Mouse (Mus musculus): ENCODE measurements at regions not wholly inside any gene's neighbourhood (a gene's known extent, or its start where the extent isn't known, plus 50 kb on each side); places are given as distances from the start of the nearest gene placed in this dataset.

- no peak for DNase-seq (ENCODE audit: low spot score in 2 of 2)
Observed at GRCm38 (mm10) chr2:173930606-173931177, 145.4 kb upstream of the Stx16 start.

DNA sequence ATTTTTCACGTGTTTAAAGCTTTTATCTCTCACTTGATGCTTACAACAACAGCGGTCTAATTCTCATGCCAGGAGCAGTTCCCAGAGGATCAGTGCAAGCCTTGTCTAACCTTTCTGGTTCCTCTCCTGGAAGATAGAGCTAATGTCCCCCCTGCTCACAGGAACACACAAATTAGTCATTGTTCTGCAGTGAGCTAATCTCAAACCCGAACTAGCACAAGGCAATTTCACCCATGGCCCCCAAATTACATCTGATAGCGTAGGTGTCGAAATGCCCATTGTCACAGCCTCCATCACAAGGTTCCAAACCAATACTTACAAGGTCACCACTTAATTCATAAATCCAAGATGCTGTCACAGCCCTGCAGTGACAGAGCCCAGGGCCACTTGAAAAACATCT lies 140.4 kb upstream of the Stx16 start:
- DNase-seq (ENCODE audit: low spot score in 2 of 2), result no peak

- peak in 1 of 2 experiments; percentile 16 for DNase-seq (ENCODE audit: low spot score in 2 of 2)
Observed at GRCm38 (mm10) chr2:173937531-173938439, 138.3 kb upstream of the Stx16 start.

- peak in 1 of 2 experiments; percentile 12 for DNase-seq (ENCODE audit: low spot score in 2 of 2)
Observed at GRCm38 (mm10) chr2:173938440-173938787, 137.7 kb upstream of the Stx16 start.

GRCm38 (mm10) chr2:173945441-173945840 lies 130.7 kb upstream of the Stx16 start:
- peak in 1 of 2 experiments; percentile 11 for DNase-seq (ENCODE audit: low spot score in 2 of 2)

DNA sequence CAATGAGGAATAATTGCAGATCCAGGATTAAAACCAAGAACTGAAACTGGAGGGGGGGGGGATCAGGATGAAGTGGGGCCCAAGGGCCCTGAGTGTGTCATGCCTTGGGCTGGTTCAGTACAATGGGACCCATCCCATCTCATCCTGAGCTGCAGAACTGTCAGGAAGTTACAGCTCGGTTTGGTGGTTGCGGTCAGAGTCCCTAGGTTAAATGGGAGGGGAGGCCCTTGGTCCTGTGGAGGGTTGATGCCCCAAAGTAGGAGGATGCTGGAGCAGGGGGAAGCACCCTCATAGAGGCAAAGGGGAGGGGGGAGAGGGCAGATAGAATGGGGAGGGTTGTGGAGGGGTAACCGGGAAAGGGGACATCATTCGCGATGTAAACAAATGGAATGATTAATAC lies 127.5 kb upstream of the Stx16 start:
- DNase-seq (ENCODE audit: low spot score in 2 of 2), result peak; percentile 4 to 50

- DNase-seq (ENCODE audit: low spot score in 2 of 2), result peak; percentile 15 to 33
Observed at GRCm38 (mm10) chr2:173950164-173950891, 125.8 kb upstream of the Stx16 start.

GRCm38 (mm10) chr2:173966111-173966510 lies 110.0 kb upstream of the Stx16 start:
- no peak for DNase-seq (ENCODE audit: low spot score in 2 of 2)

DNA sequence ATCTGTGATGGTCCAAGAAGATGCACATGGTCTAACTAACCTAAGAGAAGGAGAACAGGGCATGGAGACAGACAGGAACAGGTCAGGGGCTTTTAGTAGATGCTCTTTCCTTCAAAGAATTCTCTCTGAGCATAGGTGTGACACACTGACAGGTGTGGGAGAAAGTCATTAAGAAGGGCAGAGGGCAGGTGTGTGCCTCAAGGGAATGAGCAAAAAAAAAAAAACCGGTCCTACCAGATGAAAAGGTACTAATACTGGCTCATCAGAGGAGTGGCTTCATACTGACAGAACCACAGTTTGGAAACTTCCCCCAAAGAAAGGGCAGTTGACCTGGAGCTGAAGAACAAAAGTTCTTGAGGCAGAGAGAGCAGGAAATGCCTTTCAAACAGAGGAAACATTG lies 105.3 kb upstream of the Stx16 start:
- DNase-seq (ENCODE audit: low spot score in 2 of 2), result no peak

DNA sequence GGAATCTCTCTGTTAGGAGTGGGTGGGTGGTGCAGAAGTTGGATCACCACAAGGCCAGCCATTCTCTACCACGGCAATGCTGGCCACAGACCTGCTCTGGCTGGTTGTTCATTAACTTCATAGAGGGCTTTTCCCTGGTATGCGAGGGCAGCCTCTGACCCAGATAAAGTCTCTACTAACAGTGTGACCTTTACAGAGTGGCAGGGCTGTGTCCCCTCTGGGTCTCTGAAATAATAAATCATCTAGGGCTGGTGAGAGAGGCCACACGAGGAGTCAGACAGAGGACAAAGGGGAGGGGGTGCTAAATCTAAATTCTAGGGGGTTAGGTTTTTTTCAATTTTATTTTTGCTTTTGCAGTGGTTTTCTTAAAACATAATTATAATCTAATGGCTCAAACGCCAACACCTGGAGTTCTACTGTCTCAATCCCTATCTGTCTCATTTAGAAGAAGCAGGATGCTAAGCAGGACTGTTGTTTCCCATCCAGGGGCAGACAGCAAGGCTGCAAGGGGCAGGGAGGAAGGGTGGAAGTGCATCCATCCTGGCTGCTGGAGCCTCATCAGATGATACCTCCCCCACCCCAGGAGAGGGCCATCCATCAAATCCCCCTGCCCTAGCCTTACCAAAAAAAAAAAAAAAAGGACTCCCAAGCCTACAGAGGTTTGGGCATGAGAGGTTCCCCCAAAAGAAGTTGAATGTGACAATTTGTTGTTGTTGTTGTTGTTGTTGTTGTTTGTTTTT lies 99.6 kb upstream of the Stx16 start:
- no peak for DNase-seq (ENCODE audit: low spot score in 2 of 2)

DNA sequence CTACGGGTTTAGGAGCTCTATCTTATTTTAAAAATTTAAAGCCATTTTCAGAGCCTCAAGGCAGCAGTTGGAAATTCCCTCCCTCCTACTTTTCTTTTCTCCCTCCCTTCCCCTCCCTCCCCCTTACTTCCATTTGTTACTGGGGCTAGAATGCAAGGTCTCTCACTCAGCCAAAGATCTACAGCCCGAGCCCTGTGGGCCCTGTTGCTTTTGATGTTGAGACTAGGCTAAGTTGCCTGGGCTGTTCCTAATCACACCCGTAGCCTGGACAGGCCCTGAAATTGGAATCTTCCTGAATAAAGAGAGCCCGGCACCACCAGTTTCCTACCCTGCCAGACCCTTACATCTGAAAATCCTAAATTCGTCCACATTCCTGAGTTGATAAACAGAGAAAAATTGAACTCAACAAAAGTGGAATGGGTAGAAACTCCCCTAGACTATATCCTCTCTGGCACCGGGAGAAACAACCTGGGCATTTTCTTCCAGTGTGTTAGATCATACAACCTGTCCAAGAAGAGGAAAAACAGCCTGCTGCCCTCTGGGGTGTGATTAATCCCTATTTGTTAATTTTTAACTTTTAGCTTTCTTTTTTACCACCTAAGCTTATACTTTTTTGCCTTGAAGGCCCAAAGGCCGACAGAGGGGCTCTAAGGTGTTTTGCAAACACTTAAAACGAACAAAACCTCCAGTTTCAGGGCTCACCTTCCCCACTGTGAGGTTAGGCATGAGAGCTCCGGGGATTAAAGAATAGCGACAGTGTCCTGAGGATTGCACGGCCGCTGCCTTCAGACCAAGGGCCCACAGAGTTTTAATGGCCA lies 98.7 kb upstream of the Stx16 start:
- DNase-seq (ENCODE audit: low spot score in 2 of 2), result no peak

GRCm38 (mm10) chr2:173978138-173978765 lies 97.9 kb upstream of the Stx16 start:
- no peak for DNase-seq (ENCODE audit: low spot score in 2 of 2)

- DNase-seq (ENCODE audit: low spot score in 2 of 2), result peak in 1 of 2 experiments; percentile 28
Observed at GRCm38 (mm10) chr2:173981036-173981435, 95.1 kb upstream of the Stx16 start.

DNA sequence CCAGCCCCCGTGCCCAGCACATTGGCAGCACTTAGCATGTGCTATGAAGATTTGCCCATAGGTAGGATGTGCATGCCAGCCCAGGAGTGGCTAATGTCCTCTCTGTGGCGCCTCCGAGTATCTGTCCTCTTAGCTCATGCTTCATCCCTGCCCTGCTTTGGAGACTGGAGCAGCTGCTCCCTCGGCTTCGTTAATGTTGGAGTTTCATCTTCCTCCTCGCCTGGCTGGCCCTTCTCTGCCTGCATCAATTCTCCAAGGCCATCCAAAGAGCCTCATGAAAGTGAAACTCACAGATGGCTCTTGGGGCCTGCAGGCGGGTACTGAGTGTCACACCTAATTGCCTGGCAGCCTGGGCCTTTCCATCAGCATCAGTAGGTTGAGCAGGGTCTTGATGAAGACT lies 88.6 kb upstream of the Stx16 start:
- DNase-seq (ENCODE audit: low spot score in 2 of 2), result peak in 1 of 2 experiments; percentile 39

GRCm38 (mm10) chr2:173987921-173988320 lies 88.2 kb upstream of the Stx16 start:
- DNase-seq (ENCODE audit: low spot score in 2 of 2), result peak in 1 of 2 experiments; percentile 51

DNA sequence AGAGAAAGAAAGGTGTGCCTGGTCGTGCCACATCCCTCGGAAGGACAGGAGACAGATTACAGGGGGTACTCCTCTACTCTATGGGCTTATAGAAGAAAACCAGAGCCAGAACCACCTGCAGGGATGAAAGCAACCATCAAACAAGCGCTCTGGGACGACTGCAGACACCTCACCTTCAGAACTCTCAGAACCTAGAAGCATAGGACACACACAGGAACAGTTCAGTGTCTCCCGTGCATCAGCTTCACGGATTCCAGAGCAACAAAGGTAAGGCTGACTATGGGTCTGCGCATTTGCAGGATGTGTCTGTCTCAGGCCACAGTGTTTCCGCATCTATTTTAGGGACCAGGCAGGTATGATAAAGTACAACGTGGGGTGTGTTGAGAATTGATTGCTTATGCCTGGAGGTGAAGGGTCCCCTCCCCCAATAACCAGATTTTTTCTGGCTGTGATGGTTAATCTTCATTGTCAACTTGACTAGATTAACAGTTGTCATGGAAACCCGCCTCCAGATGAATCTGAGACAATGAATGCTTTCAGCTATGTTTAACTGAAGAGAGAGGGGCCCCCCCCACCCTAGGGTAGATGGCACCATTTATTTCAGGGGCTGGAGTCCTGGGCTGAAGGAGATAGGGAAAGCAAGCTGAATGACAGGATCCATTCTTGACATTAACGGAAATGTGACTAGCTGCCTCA lies 87.3 kb upstream of the Stx16 start:
- DNase-seq (ENCODE audit: low spot score in 2 of 2), result peak in 1 of 2 experiments; percentile 39

DNA sequence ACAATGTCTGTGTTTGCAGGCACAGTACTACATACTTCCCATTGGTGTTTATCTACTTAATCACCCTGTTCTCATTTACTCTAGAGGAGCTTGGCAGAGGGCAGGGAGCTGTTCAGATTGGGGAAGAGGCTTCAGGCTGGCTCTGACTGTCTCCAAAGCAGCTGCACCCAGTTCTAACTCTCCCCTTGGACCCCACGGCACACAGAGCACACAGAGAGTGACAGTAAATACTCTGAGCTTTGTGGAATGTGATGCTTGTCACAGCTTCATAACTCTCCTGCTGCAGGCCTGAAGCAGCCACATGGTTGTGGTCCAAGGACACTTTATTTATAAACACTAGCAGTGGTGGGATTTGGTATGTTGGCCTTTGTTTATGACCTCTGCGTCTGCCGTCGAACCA lies 85.4 kb upstream of the Stx16 start:
- no peak for DNase-seq (ENCODE audit: low spot score in 2 of 2)

GRCm38 (mm10) chr2:173991447-173991846 lies 84.7 kb upstream of the Stx16 start:
- no peak for DNase-seq (ENCODE audit: low spot score in 2 of 2)

DNA sequence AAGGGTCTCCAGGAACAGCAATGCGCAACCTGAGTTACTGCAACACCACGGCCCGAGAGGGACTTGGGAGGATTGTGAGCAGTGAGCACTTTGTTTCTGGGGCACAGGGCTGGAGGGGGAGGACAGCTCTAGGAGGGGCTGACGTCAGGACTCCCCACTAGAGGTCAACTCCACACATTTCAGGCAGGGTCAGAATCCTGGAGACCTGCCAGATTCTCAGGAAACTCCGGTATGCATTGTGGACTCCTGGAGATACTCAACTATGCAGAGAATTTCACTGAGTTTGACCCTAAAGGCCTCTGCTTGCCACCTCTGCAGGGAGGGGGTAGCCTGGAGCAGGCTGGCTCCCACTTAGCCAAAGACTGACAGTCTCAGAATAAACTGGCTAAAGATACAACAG lies 84.1 kb upstream of the Stx16 start:
- DNase-seq (ENCODE audit: low spot score in 2 of 2), result no peak

DNA sequence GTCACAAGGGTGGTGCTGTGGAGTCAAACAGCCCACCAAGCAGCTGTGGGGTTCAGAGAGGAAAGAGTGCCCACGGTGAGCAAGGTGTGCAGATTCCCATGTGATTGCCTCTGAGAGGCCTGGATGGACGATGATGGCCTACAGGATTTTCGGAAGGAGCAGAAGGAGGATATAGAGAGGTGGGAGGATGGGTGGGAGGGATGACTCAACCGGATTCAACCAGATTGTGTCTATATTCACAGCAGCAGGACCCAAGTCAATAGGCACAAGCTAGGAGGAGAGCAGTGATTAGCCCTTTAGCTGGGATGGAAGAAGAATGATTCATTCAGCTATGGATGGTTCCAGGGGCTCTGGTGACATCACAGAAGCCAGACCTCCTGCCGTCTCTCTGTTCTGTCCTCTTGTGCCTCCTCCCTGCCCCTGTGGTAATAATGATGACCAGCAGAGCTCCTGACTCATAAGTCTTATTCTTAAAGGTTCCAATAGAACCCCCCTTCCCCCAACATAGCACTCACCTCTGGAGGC lies 82.6 kb upstream of the Stx16 start:
- DNase-seq (ENCODE audit: low spot score in 2 of 2), result no peak
